Mouse (Mus musculus): Measurements from ENCODE around the gene Sept9. TPM values are rescaled to one million over a fixed set of nuclear protein-coding genes. Genes with fewer than 3 reads are reported as not detected.

Sept9 gene
- polyA plus RNA-seq, 1 experiment = 0.37 TPM

- H3K27me3 ChIP-seq (ENCODE audit: control insufficient read depth) = peaks cover 8% of the 10 kb centered on the region
- H3K4me1 ChIP-seq (ENCODE audit: control insufficient read depth) = peaks cover 10% of the 10 kb centered on the region
- no peak overlapping the region for H3K4me3 ChIP-seq (replicated peaks)
- H3K36me3 ChIP-seq (ENCODE audit: control insufficient read depth) = peaks cover 56% of the 10 kb centered on the region
- TF ChIP-seq TAL1 (IDR thresholded peaks at IDR 0.05; ENCODE audit: low read length) = no peak
- TF ChIP-seq GATA1 (IDR thresholded peaks at IDR 0.05; ENCODE audit: low read length) = no peak
- no peaks in the 10 kb centered on the region for H3K9me3 ChIP-seq (ENCODE audit: control insufficient read depth, low read length)
Observed at GRCm38 (mm10) chr11:117159257-117159945, 40.1 kb upstream of the Sept9 start.

GRCm38 (mm10) chr11:117159946-117160307, 39.5 kb upstream of the Sept9 start:
- TF ChIP-seq TAL1 (IDR thresholded peaks at IDR 0.05; ENCODE audit: low read length) (no peak), GATA1 (IDR thresholded peaks at IDR 0.05; ENCODE audit: low read length) (no peak)
- H3K4me1 ChIP-seq (ENCODE audit: control insufficient read depth) = peaks cover 10% of the 10 kb centered on the region
- no peaks in the 10 kb centered on the region for H3K9me3 ChIP-seq (ENCODE audit: control insufficient read depth, low read length)
- peaks cover 51% of the 10 kb centered on the region for H3K36me3 ChIP-seq (ENCODE audit: control insufficient read depth)
- H3K27me3 ChIP-seq (ENCODE audit: control insufficient read depth) = peaks cover 8% of the 10 kb centered on the region
- no peak overlapping the region for H3K4me3 ChIP-seq (replicated peaks)

- Histone ChIP-seq H3K4me3 (replicated peaks) (no peak overlapping the region), H3K36me3 (ENCODE audit: control insufficient read depth) (peaks cover 42% of the 10 kb centered on the region), H3K9me3 (ENCODE audit: control insufficient read depth, low read length) (no peaks in the 10 kb centered on the region), H3K27me3 (ENCODE audit: control insufficient read depth) (peaks cover 8% of the 10 kb centered on the region), H3K4me1 (ENCODE audit: control insufficient read depth) (peaks cover 10% of the 10 kb centered on the region)
- TF ChIP-seq GATA1 (IDR thresholded peaks at IDR 0.05; ENCODE audit: low read length) (no peak), TAL1 (IDR thresholded peaks at IDR 0.05; ENCODE audit: low read length) (no peak)
Observed at GRCm38 (mm10) chr11:117160791-117161190, 38.7 kb upstream of the Sept9 start.

- peaks cover 34% of the 10 kb centered on the region for H3K36me3 ChIP-seq (ENCODE audit: control insufficient read depth)
- H3K9me3 ChIP-seq (ENCODE audit: control insufficient read depth, low read length) = no peaks in the 10 kb centered on the region
- H3K4me1 ChIP-seq (ENCODE audit: control insufficient read depth) = peaks cover 3% of the 10 kb centered on the region; the same call in 1 of the 2 replicates
- peaks cover 8% of the 10 kb centered on the region for H3K27me3 ChIP-seq (ENCODE audit: control insufficient read depth)
- TF ChIP-seq GATA1 (IDR thresholded peaks at IDR 0.05; ENCODE audit: low read length) (no peak), TAL1 (IDR thresholded peaks at IDR 0.05; ENCODE audit: low read length) (no peak)
- no peak overlapping the region for H3K4me3 ChIP-seq (replicated peaks)
Observed at GRCm38 (mm10) chr11:117161574-117161973, 37.9 kb upstream of the Sept9 start.

GRCm38 (mm10) chr11:117163098-117163497, 36.4 kb upstream of the Sept9 start:
- H3K4me1 ChIP-seq (ENCODE audit: control insufficient read depth) = no peaks in the 10 kb centered on the region
- no peak overlapping the region for H3K4me3 ChIP-seq (replicated peaks)
- H3K36me3 ChIP-seq (ENCODE audit: control insufficient read depth) = peaks cover 19% of the 10 kb centered on the region
- H3K27me3 ChIP-seq (ENCODE audit: control insufficient read depth) = peaks cover 8% of the 10 kb centered on the region
- TF ChIP-seq GATA1 (IDR thresholded peaks at IDR 0.05; ENCODE audit: low read length) = no peak
- TF ChIP-seq TAL1 (IDR thresholded peaks at IDR 0.05; ENCODE audit: low read length) = no peak
- H3K9me3 ChIP-seq (ENCODE audit: control insufficient read depth, low read length) = no peaks in the 10 kb centered on the region

- Histone ChIP-seq H3K27me3 (ENCODE audit: control insufficient read depth) (peaks cover 8% of the 10 kb centered on the region), H3K36me3 (ENCODE audit: control insufficient read depth) (peaks cover 12% of the 10 kb centered on the region), H3K4me1 (ENCODE audit: control insufficient read depth) (no peaks in the 10 kb centered on the region), H3K4me3 (replicated peaks) (no peak overlapping the region), H3K9me3 (ENCODE audit: control insufficient read depth, low read length) (no peaks in the 10 kb centered on the region)
- no peak for TF ChIP-seq GATA1 (IDR thresholded peaks at IDR 0.05; ENCODE audit: low read length)
- TF ChIP-seq TAL1 (IDR thresholded peaks at IDR 0.05; ENCODE audit: low read length) = no peak
Observed at GRCm38 (mm10) chr11:117163771-117164170, 35.7 kb upstream of the Sept9 start.

GRCm38 (mm10) chr11:117168278-117169087, 31.0 kb upstream of the Sept9 start:
- Histone ChIP-seq H3K27me3 (ENCODE audit: control insufficient read depth) (no peaks in the 10 kb centered on the region), H3K36me3 (ENCODE audit: control insufficient read depth) (no peaks in the 10 kb centered on the region), H3K4me3 (replicated peaks) (no peak overlapping the region), H3K9me3 (ENCODE audit: control insufficient read depth, low read length) (peaks cover 4% of the 10 kb centered on the region; the same call in 1 of the 2 replicates), H3K4me1 (ENCODE audit: control insufficient read depth) (no peaks in the 10 kb centered on the region)
- TF ChIP-seq TAL1 (IDR thresholded peaks at IDR 0.05; ENCODE audit: low read length) (no peak), GATA1 (IDR thresholded peaks at IDR 0.05; ENCODE audit: low read length) (no peak)

- H3K4me1 ChIP-seq (ENCODE audit: control insufficient read depth) = no peaks in the 10 kb centered on the region
- no peaks in the 10 kb centered on the region for H3K27me3 ChIP-seq (ENCODE audit: control insufficient read depth)
- H3K36me3 ChIP-seq (ENCODE audit: control insufficient read depth) = no peaks in the 10 kb centered on the region
- H3K9me3 ChIP-seq (ENCODE audit: control insufficient read depth, low read length) = peaks cover 4% of the 10 kb centered on the region; the same call in 1 of the 2 replicates
- H3K4me3 ChIP-seq (replicated peaks) = no peak overlapping the region
- no peak for TF ChIP-seq TAL1 (IDR thresholded peaks at IDR 0.05; ENCODE audit: low read length)
- no peak for TF ChIP-seq GATA1 (IDR thresholded peaks at IDR 0.05; ENCODE audit: low read length)
Observed at GRCm38 (mm10) chr11:117169088-117169635, 30.3 kb upstream of the Sept9 start.
